Mouse (Mus musculus) ES-CJ7 (cell line): ENCODE measurements around the gene Lsg1.

Source experiments
- DNase-seq: peaks from one replicate; pipeline ENCODE4 v3.0.0; 2011; ENCODE audit warnings: low read depth, low spot score

Gene Lsg1

GRCm38 (mm10) chr16:30587494-30588327 is at the start of gene Lsg1:
TSS of gene Lsg1 (minus strand) at chr16:30587592.
- peak; percentile 96 for DNase-seq

GRCm38 (mm10) chr16:30633906-30634746 is 46.7 kb upstream of the Lsg1 start:
- no peak for DNase-seq

GRCm38 (mm10) chr16:30629509-30629908 is 42.1 kb upstream of the Lsg1 start:
- no peak for DNase-seq

- peak; percentile 66 for DNase-seq
These were observed 41.0 kb upstream of the Lsg1 start for GRCm38 (mm10) chr16:30628401-30628800.

GRCm38 (mm10) chr16:30627586-30628337 is 40.4 kb upstream of the Lsg1 start:
- DNase-seq: no peak

GRCm38 (mm10) chr16:30624640-30625039 is 37.2 kb upstream of the Lsg1 start:
- DNase-seq: no peak

GRCm38 (mm10) chr16:30623645-30624044 is 36.3 kb upstream of the Lsg1 start:
- no peak for DNase-seq

- DNase-seq: no peak
These were observed 28.9 kb upstream of the Lsg1 start for GRCm38 (mm10) chr16:30616281-30616680.

GRCm38 (mm10) chr16:30614705-30615317 is 27.4 kb upstream of the Lsg1 start:
- no peak for DNase-seq

- no peak for DNase-seq
These were observed 26.7 kb upstream of the Lsg1 start for GRCm38 (mm10) chr16:30614122-30614521.

- no peak for DNase-seq
These were observed 25.7 kb upstream of the Lsg1 start for GRCm38 (mm10) chr16:30613122-30613521.

- DNase-seq: no peak
These were observed 23.9 kb upstream of the Lsg1 start for GRCm38 (mm10) chr16:30611331-30611730.

- DNase-seq: no peak
These were observed 20.5 kb upstream of the Lsg1 start for GRCm38 (mm10) chr16:30607868-30608267.

GRCm38 (mm10) chr16:30605528-30605927 is 18.1 kb upstream of the Lsg1 start:
- no peak for DNase-seq

GRCm38 (mm10) chr16:30604807-30605137 is 17.4 kb upstream of the Lsg1 start:
- DNase-seq: no peak

- DNase-seq: no peak
These were observed 16.8 kb upstream of the Lsg1 start for GRCm38 (mm10) chr16:30604061-30604806.

GRCm38 (mm10) chr16:30603531-30603842 is 16.1 kb upstream of the Lsg1 start:
- DNase-seq: peak; percentile 37

- DNase-seq: peak; percentile 50
These were observed 15.5 kb upstream of the Lsg1 start for GRCm38 (mm10) chr16:30602684-30603530.

- DNase-seq: no peak
These were observed 14.6 kb upstream of the Lsg1 start for GRCm38 (mm10) chr16:30601946-30602345.
